Mouse (Mus musculus) CH12.LX (cell line): ENCODE measurements around the gene Ahnak. TPM values are rescaled to one million over a fixed set of nuclear protein-coding genes. Genes with fewer than 3 reads are reported as not detected.

Experiments used
- DNase-seq: peaks from one replicate; pipeline ENCODE4 v3.0.0-alpha.2; 2013; ENCODE audit errors: extremely low read depth
- H3K27ac ChIP-seq: 2 replicates; pipeline ENCODE4 v1.5.1; 2012; ENCODE audit warnings: low read depth, mild to moderate bottlenecking, control low read depth, moderate library complexity; ENCODE audit not compliant: insufficient read depth
- H3K27me3 ChIP-seq: replicated peaks from 2 replicates; pipeline ENCODE3; 2012; ENCODE audit warnings: inconsistent platforms
- H3K36me3 ChIP-seq, 2 experiments: replicated peaks in 1 of 2; 2 replicates each; pipeline versions ENCODE3 to v1.6.1; 2012; ENCODE audit warnings: inconsistent platforms in 1 of 2, low read length in 1 of 2, mild to moderate bottlenecking in 1 of 2, mixed read lengths in 1 of 2, moderate library complexity in 1 of 2; ENCODE audit not compliant: control insufficient read depth in 1 of 2, insufficient read depth in 1 of 2
- H3K4me1 ChIP-seq, 2 experiments: 2 replicates each; pipeline ENCODE4 v1.6.1; 2012; ENCODE audit warnings: inconsistent platforms in 1 of 2, moderate library complexity in 1 of 2; ENCODE audit not compliant: insufficient read depth in 2 of 2, control insufficient read depth in 1 of 2
- H3K4me2 ChIP-seq: 2 replicates; pipeline ENCODE4 v1.6.1; 2012; ENCODE audit warnings: low read depth, mild to moderate bottlenecking, control low read depth; ENCODE audit not compliant: poor library complexity, insufficient read depth, severe bottlenecking
- H3K4me3 ChIP-seq, 3 experiments: fragments of 150-350 bp in 1 of 3; sonication (generic) in 1 of 3; replicated peaks in 1 of 3; 2 replicates each; pipeline versions ENCODE3 to v1.5.1; 2011 to 2012; ENCODE audit warnings: low read depth in 2 of 3, low read length in 2 of 3, mild to moderate bottlenecking in 2 of 3, moderate library complexity in 2 of 3, control low read depth in 1 of 3, improper control_type of control experiment in 1 of 3, inconsistent platforms in 1 of 3, mixed read lengths in 1 of 3; ENCODE audit not compliant: poor library complexity in 1 of 3
- H3K79me2 ChIP-seq: replicated peaks from 2 replicates; pipeline ENCODE4 v1.6.1; 2012; ENCODE audit warnings: mild to moderate bottlenecking, moderate library complexity; ENCODE audit not compliant: control insufficient read depth, poor library complexity, insufficient read depth, severe bottlenecking; ENCODE audit errors: extremely low read depth
- H3K9ac ChIP-seq: 2 replicates; pipeline ENCODE4 v1.6.1; 2012; ENCODE audit warnings: low read depth, mild to moderate bottlenecking, control low read depth, moderate library complexity; ENCODE audit not compliant: insufficient read depth
- H3K9me3 ChIP-seq: replicated peaks from 2 replicates; pipeline ENCODE3; 2012; ENCODE audit warnings: low read length, inconsistent platforms, mixed read lengths
- CHD1 ChIP-seq: IDR thresholded peaks from 2 replicates; pipeline ENCODE4 v1.6.1; 2012; ENCODE audit warnings: low read depth, low read length, improper control_type of control experiment, inconsistent platforms
- CTCF ChIP-seq, 2 experiments: IDR thresholded peaks in 1 of 2; conservative IDR thresholded peaks in 1 of 2; 2 replicates each; pipeline ENCODE4 v1.5.1; 2011 to 2012; ENCODE audit warnings: low read depth in 2 of 2, low read length in 2 of 2, improper control_type of control experiment in 1 of 2, inconsistent platforms in 1 of 2, mild to moderate bottlenecking in 1 of 2, moderate library complexity in 1 of 2
- E2F4 ChIP-seq: IDR thresholded peaks from 2 replicates; pipeline ENCODE4 v1.6.1; 2011; ENCODE audit warnings: low read depth, low read length, improper control_type of control experiment; ENCODE audit not compliant: insufficient replicate concordance
- ELF1 ChIP-seq: IDR thresholded peaks from 2 replicates; pipeline ENCODE4 v1.6.1; 2014; ENCODE audit warnings: low read depth, mild to moderate bottlenecking, inconsistent platforms, low read length, improper control_type of control experiment
- HCFC1 ChIP-seq: IDR thresholded peaks from 2 replicates; pipeline ENCODE4 v1.6.1; 2012; ENCODE audit warnings: low read depth, mild to moderate bottlenecking, inconsistent platforms, low read length, improper control_type of control experiment
- IRF4 ChIP-seq: IDR thresholded peaks from 2 replicates; pipeline ENCODE4 v1.6.1; 2014; ENCODE audit warnings: low read depth, mild to moderate bottlenecking, inconsistent platforms, low read length, improper control_type of control experiment
- JUN ChIP-seq: IDR thresholded peaks from 2 replicates; pipeline ENCODE4 v1.6.1; 2011; ENCODE audit warnings: low read depth, mild to moderate bottlenecking, low read length, improper control_type of control experiment, moderate library complexity; ENCODE audit not compliant: insufficient read depth
- MAX ChIP-seq: IDR thresholded peaks from 2 replicates; pipeline ENCODE4 v1.6.1; 2011; ENCODE audit warnings: low read length, improper control_type of control experiment
- MEF2A ChIP-seq: IDR thresholded peaks from 2 replicates; pipeline ENCODE4 v1.6.1; 2014; ENCODE audit warnings: low read depth, mild to moderate bottlenecking, inconsistent platforms, low read length, improper control_type of control experiment, borderline replicate concordance
- MXI1 ChIP-seq: IDR thresholded peaks from 2 replicates; pipeline ENCODE4 v1.6.1; 2011; ENCODE audit warnings: mild to moderate bottlenecking, low read depth, low read length, improper control_type of control experiment
- PAX5 ChIP-seq: IDR thresholded peaks from 2 replicates; pipeline ENCODE4 v1.6.1; 2012; ENCODE audit warnings: low read length, inconsistent platforms, mixed read lengths
- RCOR1 ChIP-seq: conservative IDR thresholded peaks from 2 replicates; pipeline ENCODE4 v1.6.1; 2012; ENCODE audit warnings: low read depth, mild to moderate bottlenecking, inconsistent platforms, low read length, improper control_type of control experiment
- SIN3A ChIP-seq: IDR thresholded peaks from 2 replicates; pipeline ENCODE4 v1.6.1; 2012; ENCODE audit warnings: low read length, improper control_type of control experiment, inconsistent platforms
- TCF12 ChIP-seq: IDR thresholded peaks from 2 replicates; pipeline ENCODE4 v1.6.1; 2014; ENCODE audit warnings: low read depth, mild to moderate bottlenecking, inconsistent platforms, low read length, improper control_type of control experiment
- ZNF384 ChIP-seq: IDR thresholded peaks from 2 replicates; pipeline ENCODE4 v1.6.1; 2012; ENCODE audit warnings: low read depth, low read length, improper control_type of control experiment, inconsistent platforms
- dilution Hi-C: fragments of 300-500 bp; cut with MboI; formaldehyde crosslinking; loops from 2 replicates; pipeline ENCODE4 v1.14.3; 2020; ENCODE audit warnings: low sequenced_read_pairs; ENCODE audit not compliant: extremely low pct_unique_long_range_greater_than_20kb, extremely low pct_ligation_motif_present
- in situ Hi-C: fragments of 300-500 bp; cut with MboI; formaldehyde crosslinking; loops from 3 replicates; pipeline ENCODE4 v1.14.3; 2019; ENCODE audit warnings: low sequenced_read_pairs, low pct_ligation_motif_present, low pct_unique_long_range_greater_than_20kb, mixed read lengths
- polyA plus RNA-seq: library from polyadenylated mRNA; unstranded; fragments of >175 nt; gene quantifications from 2 replicates; pipeline ENCODE4 v1.2.1, GENCODE M21; 2012; ENCODE audit warnings: low read depth; ENCODE audit not compliant: insufficient read length
- total RNA-seq, 2 experiments: library from RNA; depleted of rRNA; stranded (reverse); fragments of 300-350 nt in 1 of 2; fragments of >200 nt in 1 of 2; gene quantifications; 2 replicates each; pipeline ENCODE4 v1.2.3; 2012 to 2014

Gene Ahnak
- total and polyA plus RNA-seq, 3 experiments, result 1.7 to 21.7 (median 1.8) TPM

- in situ Hi-C loops, result no loop called here
Observed at GRCm38 (mm10) chr19:8943047-8943446, 46.0 kb upstream of the Ahnak start.

GRCm38 (mm10) chr19:8944062-8944461 lies 45.0 kb upstream of the Ahnak start:
- peaks cover 16 to 40% of the 10 kb centered on the region in 2 experiments for H3K4me1 ChIP-seq
- TF ChIP-seq RCOR1 (no peak), TCF12 (0 out of 2 replicates have a peak, but pooled peaks have one; percentile 4)
- peaks cover 61 to 76% of the 10 kb centered on the region in 2 experiments for H3K36me3 ChIP-seq
- in situ Hi-C loops, result no loop called here
- H3K27me3 ChIP-seq, result no peaks in the 10 kb centered on the region
- H3K27ac ChIP-seq, result no peak overlapping the region
- H3K9ac ChIP-seq, result peak overlapping the region; percentile 97
- dilution Hi-C loops, result no loop called here
- H3K4me3 ChIP-seq, result peak overlapping the region in 2 of 3 experiments; percentile 17 to 23
- no peaks in the 10 kb centered on the region for H3K9me3 ChIP-seq
- no peak for DNase-seq
- peaks cover 42% of the 10 kb centered on the region for H3K79me2 ChIP-seq
- peak overlapping the region; percentile 91 for H3K4me2 ChIP-seq

More at GRCm38 (mm10) chr19:8943047-8943446, 46.0 kb upstream of the Ahnak start:
- peaks cover 42% of the 10 kb centered on the region for H3K79me2 ChIP-seq
- peaks cover 60 to 76% of the 10 kb centered on the region in 2 experiments for H3K36me3 ChIP-seq
- dilution Hi-C loops, result no loop called here
- H3K4me1 ChIP-seq, result peaks cover 16 to 48% of the 10 kb centered on the region in 2 experiments
- TF ChIP-seq ZNF384 (0 out of 2 replicates have a peak, but pooled peaks have one; percentile 8), E2F4 (no peak)
- H3K27ac ChIP-seq, result no peak overlapping the region
- no peaks in the 10 kb centered on the region for H3K9me3 ChIP-seq
- no peaks in the 10 kb centered on the region for H3K27me3 ChIP-seq
- no peak for DNase-seq
- peak overlapping the region; percentile 97 for H3K9ac ChIP-seq
- H3K4me3 ChIP-seq, result peak overlapping the region; percentile 75 to 95 (median 91)
- peak overlapping the region; percentile 91 for H3K4me2 ChIP-seq

- in situ Hi-C loops, result no loop called here
- Histone ChIP-seq H3K36me3 (peaks cover 61 to 75% of the 10 kb centered on the region in 2 experiments), H3K79me2 (peaks cover 42% of the 10 kb centered on the region), H3K9me3 (no peaks in the 10 kb centered on the region), H3K4me1 (peaks cover 16 to 38% of the 10 kb centered on the region in 2 experiments), H3K4me3 (no peak overlapping the region), H3K27me3 (no peaks in the 10 kb centered on the region), H3K9ac (peak overlapping the region; percentile 21; the same call in 1 of the 2 replicates), H3K27ac (no peak overlapping the region), H3K4me2 (peak overlapping the region; percentile 41; the same call in 1 of the 2 replicates)
- TF ChIP-seq PAX5 (no peak), IRF4 (no peak), HCFC1 (peak; percentile 47; the same call in 1 of the 2 replicates), MAX (no peak), CHD1 (0 out of 2 replicates have a peak, but pooled peaks have one; percentile 50), CTCF (conservative IDR thresholded peaks at IDR 0.05 in 1 of 2, IDR thresholded peaks at IDR 0.05 in 1 of 2; ENCODE audit: low read depth in 2 of 2, low read length in 2 of 2) (no peak), MXI1 (peak; percentile 37), SIN3A (peak; percentile 61; the same call in 1 of the 2 replicates), ELF1 (peak; percentile 41), JUN (no peak), MEF2A (no peak)
- dilution Hi-C loops, result no loop called here
- DNase-seq, result peak; percentile 65
Observed at GRCm38 (mm10) chr19:8944750-8945149, 44.3 kb upstream of the Ahnak start.
